Mouse (Mus musculus) gastrocnemius, postnatal 14 days (tissue): ENCODE measurements at regions not wholly inside any gene's neighbourhood (a gene's known extent, or its start where the extent isn't known, plus 50 kb on each side); places are given as distances from the start of the nearest gene placed in this dataset.

ENCODE experiments used
- DNase-seq: peaks from one replicate; pipeline ENCODE4 v3.0.0; 2021; ENCODE audit warnings: mixed read lengths
- intact Hi-C: fragments of 180-260 bp; cut with DNase I; formaldehyde crosslinking; loops from one replicate; pipeline ENCODE4 v1.15.1; 2025; ENCODE audit warnings: low total_unique reads

DNA sequence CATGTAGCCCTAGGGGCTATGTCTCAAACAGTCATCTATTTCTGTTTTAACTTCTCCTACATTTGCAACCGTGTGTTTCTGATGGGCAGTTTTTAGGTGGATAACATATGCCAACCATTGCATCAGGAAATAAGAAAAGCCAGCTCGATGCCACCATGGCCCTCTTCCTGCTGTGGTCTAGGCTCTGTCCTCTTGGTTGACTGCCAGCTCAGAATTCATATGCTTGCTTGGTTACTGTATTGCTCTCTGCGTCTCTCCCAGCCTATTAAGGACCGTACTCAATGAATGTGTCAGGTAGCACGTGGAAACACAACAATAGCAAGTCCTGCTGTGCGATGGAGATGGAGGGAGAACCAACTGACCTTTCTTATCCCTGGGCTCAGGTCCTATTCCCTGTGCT is 174.4 kb upstream of the 9630041A04Rik start:
- no peak for DNase-seq
- intact Hi-C loops = loop anchor here (5.0 to 10.0 kb wide), 2 partner anchors 362 to 670 kb away; no protein-coding TSS in a partner anchor

DNA sequence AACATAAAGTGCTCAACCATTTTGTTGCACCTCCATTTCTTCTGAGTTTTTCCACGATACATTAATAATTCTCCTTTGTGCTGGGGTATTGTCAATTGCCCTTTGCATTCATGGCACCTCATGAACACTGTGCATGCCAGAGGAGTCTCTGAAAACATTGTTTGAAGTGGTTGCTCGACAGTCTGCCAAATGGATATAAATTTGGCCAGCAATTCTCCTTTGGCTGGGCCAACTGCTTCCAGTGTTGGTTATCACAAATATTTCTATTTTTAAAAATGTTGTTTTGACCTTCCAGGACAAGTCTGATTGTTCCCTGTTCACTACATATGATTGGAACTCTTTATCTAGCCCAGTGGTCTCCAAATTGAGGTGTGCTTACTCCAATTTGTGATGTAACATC is 184.1 kb upstream of the 9630041A04Rik start:
- intact Hi-C loops = no loop called here
- no peak for DNase-seq

DNA sequence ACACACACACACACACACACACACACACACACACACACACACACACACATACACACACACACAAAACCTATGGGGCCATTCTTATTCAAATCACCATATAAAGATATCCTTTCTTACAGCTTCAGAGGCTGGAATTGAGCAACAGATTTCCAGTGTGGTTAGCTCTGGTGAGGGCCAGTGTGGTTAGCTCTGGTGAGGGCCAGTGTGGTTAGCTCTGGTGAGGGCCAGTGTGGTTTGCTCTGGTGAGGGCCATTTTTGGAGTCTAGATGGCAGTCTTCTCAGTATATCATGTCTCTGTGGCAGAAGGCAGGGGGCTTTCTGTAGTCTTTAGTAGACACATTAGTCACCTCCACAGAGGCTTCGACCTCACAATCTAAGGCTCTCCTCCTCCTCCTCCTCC is 191.5 kb upstream of the 9630041A04Rik start:
- intact Hi-C loops = no loop called here
- no peak for DNase-seq

DNA sequence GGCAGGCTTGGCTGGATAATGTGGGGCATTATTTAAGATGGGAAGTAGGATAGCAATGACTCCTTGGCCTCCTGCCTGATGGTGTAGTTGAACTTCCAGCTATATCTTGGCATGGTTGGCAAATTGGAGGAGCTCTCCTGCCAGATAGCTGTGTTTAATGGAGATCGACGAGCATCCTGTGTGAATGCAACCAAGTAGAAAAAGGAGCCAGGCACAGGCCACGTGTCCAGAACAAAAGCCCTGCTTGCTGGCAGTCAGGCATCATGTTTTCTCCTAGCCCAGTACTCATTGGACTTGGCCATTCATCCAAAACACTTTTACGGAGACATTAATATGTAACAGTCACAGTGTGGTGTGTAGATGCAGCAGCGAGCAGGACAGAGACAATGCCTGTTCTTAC is 211.8 kb upstream of the 9630041A04Rik start:
- no peak for DNase-seq
- intact Hi-C loops = no loop called here

DNA sequence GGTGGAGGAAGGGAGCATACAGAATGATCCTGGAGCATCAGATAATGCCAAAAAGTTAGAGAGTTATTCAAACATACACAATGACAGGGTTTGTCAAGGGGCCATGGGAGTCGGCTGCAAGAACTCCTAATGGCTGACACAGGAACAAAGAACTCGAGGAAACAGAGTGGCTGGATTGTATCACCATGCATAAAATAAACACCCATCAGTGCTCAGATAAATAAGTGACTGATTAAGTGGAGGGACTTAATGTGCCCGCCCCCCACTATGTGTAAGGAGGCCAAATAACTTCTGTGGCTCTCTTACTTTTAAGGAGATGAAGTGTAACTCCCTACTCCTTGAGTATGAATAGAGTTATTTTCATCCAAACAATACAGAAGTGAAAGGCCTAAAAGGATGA is 220.1 kb upstream of the 9630041A04Rik start:
- intact Hi-C loops = no loop called here
- DNase-seq = no peak

DNA sequence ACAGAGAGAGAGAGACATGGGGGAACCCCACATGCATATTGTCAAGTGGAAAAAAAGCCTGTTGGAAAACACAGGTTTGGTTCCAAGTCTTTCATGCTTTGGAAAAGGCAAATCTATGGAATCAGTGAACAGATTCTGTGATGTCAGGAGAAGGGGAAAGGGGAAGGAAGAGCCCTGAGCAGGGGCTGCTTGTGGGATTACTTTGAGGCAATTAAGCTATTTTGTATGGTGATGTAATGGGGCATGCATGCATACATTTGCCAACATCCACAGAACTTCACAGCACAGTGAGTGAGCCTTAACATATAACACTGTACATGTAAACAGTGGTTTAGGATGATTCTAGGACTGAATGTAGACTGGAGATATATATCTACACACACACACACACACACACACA is 221.0 kb upstream of the 9630041A04Rik start:
- intact Hi-C loops = no loop called here
- no peak for DNase-seq

DNA sequence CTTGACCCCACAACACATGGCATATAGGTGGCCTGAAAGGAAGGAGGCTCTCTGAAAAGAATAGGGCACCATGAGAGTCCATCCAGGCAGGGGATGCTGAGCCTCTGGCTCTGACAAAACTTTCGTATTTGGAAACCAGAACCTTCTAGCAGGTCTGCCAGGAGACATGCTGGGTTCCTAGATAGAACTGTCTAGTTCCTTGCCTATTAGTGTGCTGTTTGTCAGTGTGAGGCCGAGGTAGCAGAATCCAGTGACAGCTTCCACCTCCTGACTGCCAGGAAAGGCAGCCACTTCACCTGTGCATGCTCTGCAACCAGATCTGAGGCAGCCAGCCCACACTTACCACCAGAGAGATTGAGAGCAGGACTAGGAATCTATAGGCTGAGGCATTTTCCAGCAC is 245.4 kb upstream of the 9630041A04Rik start:
- DNase-seq = no peak
- intact Hi-C loops = no loop called here

DNA sequence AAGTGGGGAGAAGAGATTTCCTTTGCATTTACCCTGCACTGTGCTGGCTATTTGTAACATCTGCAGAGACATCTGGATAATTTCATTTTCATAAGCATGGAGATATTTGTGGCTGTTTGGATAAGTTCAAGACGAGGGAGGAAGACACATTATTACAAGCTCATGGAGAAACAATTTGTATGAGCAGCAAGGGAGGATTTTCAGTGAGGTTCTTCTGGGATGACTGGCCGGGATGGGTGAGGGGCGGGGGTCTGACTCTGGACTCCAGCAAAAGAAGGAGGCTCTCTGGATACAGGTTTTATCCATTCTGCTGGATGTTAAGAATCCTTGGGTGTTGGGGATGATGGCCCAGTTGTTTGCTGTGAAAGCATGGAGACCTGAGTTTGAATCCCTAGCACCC is 246.5 kb upstream of the 9630041A04Rik start:
- intact Hi-C loops = no loop called here
- no peak for DNase-seq

DNA sequence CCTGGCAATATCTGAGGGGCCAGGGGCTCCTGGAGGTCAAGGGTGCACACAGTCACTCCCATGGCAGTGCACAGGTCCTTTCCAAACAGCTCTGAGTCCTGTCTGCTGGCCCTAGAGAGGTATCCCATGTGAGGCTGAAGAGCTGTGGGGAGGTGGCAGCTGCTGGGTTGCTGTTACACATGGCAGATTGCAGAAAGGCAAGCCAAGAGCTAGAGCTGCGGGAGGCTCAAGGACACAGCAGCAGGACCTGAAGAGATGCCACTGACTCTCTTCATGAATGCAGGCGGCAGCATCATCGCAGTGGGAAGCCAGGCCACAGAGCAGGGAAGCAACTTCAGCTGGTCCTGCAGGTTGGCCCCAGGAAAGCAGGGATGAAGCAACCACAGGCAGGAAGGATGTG is 247.7 kb upstream of the 9630041A04Rik start:
- intact Hi-C loops = no loop called here
- DNase-seq = no peak

DNA sequence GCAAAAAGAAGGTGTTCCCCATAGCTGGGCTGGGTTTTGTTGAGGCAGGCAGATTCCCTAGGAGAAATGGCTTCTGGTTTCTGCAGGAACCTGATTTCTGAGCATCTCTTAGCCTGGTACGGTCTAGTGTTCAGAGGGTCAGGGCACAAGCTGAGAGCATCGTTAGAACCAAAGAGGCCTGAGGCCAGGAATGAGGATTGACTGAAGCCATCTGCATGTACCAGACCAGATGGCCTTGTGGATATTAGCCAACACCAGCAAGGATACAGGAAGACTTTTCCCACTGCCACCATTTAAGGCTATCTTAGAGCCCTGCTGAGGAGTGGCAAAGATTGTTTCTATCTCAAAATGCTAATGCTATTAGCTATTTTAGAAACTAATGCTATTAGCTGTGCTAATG is 248.2 kb upstream of the 9630041A04Rik start:
- no peak for DNase-seq
- intact Hi-C loops = no loop called here

DNA sequence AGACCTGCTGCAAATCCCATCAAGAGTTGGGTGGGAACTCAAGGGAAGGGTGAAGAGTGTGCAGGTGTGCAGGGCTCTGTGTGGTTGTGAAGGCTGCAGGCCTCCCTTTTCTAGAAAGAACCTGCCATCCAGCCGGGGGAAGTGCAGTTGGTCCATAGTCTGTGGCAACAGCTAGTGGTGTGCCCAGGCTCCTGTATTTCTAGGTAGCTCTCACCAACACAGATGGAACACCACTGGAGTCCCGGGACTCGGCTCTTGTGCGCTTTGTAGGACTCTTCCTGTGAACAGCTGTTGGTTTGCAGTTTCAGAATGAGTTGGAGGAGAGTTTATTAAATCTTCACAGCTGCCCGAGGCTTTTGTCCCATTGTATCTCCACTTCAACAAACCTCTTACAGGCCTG is 248.7 kb upstream of the 9630041A04Rik start:
- intact Hi-C loops = no loop called here
- DNase-seq = no peak

DNA sequence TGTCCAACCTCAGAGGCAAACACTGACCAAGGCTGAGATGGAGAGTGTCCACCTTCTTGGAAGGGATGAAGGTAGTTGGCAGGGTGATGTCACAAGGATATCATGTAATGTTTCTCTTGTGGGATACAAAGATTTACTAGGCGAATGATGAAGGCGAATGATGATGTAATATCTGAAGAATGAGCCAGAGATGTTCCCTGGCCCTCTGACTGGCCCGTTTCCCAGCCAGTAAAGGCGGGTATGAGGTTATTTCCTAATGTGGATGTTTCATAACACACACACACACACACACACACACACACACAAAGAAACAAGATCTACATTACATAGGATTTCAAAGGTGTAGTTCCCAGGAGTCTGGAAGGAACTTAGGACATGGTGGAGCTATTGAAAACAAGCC is 249.1 kb upstream of the 9630041A04Rik start:
- DNase-seq = peak; percentile 16
- intact Hi-C loops = no loop called here

DNA sequence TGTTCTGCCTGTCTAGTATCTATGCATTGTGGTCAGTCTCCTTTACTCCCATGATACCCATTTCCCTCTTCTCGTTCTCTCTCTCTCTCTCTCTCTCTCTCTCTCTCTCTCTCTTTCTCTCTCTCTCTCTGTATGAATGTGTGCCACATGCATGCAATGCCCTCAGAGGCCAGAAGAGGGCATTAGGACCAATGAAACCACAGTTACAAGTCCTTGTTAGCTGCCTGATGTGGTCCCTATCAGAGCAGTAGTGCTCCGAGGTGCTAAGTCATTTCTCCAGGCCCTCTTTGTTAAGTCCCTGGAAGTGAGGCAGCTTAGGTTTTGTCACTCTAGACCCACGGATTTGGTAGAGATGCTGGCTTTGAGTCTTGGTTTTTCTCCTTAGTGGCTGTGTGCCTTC is 250.2 kb upstream of the 9630041A04Rik start:
- DNase-seq = no peak
- intact Hi-C loops = no loop called here

DNA sequence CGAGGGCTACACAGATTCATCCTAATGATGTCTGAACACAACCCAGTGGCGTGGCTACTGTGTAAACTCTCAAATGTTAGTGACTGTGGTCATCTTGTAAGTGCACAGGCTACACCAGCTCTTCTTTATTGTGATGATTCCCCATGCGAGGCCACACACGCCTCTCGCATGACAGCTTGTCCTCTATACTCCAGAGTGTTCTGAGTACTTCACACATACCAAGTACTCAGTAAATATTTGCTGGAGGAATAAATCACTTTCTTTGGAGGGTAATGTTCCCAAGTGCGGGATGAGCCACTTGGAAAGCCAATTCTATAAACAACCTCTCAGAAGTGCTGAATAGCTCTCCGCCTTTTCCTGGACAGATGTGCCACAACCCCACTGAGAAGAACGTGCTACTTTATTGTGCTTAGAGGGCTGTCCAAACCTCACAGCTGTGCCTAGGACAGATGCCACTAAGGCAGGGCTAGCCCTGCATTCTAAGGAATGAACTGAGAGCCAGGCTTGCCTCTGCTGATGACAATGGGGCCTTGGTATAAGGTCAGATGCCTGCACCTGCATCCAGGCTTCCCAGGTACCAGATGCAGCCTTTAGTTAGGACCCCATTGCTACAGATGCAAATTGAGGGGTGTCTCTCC is 250.7 kb upstream of the 9630041A04Rik start:
- intact Hi-C loops = no loop called here
- no peak for DNase-seq

DNA sequence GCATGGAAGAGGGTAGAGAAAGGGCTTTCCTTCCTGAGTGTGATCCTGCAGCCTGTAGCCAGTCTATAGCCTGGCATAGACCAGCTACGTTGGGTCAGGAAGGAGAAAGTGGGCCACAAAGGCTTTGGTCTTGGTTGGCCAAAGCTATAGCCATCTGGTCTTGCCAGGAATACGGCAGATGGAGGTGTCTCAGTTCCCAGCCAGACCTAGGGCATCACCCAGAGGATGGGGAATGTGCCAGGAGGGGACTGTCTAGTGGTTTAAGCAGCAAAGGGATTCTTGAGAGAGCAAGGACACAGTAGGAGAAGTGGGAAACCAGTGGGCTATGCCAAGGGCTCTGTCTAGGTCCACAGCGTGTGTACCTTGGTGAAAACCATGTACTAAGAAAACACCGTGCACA is 251.3 kb upstream of the 9630041A04Rik start:
- intact Hi-C loops = no loop called here
- DNase-seq = no peak

DNA sequence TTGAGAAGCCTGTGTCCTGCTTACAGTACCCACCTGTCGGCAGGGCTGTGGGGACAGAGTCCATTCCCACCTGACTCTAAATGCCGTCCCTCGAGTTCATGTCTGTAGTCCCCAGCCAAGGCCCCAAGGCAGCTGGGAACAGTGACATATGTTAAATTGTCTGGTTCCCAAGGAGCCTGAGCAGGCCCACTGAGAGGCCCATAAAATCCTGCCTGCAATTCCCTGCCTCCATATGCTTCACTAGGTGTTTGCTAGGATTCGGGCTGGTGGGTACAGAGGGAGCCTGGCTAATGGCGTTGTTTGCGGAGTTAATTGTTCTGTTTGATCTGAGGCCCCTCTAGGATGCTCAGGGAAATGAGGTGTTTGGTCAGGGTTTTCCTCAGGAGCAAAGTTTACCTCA is 258.8 kb upstream of the 9630041A04Rik start:
- intact Hi-C loops = no loop called here
- no peak for DNase-seq

DNA sequence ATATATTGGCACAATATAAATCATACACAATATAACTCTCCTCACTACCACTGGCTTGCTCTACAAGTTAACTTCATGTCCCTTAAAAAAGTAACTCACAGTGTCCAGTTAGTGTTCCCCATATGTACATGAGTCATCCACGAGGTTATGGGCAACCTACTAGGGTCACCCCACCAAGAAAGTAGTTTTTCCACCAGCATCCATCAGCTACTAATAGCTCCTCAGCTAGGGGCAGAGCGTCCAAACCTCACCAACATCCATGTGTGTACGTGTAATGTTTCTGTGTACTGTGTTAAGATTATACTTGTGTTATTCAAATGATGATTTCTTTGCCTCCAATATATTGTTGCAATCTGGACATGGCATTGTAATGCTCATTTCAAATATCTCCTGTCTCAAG is 264.7 kb upstream of the 9630041A04Rik start:
- DNase-seq = no peak

DNA sequence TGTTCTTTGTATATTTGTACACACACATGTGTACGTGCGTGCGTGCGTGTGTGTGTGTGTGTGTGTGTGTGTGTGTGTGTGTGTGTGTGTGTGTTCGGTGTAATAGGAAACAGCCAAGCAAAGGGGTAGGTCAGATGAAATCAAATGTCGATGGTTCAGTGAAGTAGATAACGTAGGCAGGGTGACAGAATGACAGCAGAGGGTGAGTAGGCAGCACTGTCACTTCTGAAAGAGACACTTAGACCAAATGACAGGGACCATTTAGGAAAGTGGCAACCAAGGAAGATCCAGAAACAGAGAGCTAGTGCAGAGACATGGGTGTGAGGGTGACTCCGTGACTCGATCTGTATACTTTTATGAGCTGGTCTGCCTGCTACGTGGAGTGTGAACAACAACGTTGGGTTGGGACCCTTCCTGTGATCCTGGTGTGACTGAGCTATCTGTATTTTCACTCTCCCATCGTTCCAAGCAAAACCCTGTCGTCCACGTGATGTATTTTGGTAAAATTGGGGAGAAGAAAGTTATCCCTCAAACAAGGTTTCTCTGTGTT is 266.5 kb upstream of the 9630041A04Rik start:
- intact Hi-C loops = no loop called here
- no peak for DNase-seq

More for the DNA sequence above, 264.7 kb upstream of the 9630041A04Rik start:
- intact Hi-C loops = no loop called here

DNA sequence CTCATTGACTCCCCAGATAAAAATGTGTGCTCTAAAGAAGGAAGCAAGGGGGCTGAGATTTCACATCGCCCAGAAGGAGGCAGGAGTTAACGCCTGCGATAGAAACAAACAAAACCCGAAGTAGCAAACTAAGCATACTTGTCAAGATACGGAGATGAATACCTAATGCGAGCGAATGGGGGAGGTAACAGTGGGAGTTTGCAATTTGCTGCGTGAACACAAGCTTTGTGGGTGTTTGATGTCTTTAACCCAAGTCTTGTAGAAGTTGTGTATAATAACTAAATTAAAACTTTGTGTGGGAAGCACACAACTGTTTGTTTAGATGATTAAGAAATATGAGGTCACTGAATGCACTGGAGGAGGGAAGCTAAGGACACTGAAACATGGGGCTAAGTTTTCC is 269.0 kb upstream of the 9630041A04Rik start:
- intact Hi-C loops = no loop called here

DNA sequence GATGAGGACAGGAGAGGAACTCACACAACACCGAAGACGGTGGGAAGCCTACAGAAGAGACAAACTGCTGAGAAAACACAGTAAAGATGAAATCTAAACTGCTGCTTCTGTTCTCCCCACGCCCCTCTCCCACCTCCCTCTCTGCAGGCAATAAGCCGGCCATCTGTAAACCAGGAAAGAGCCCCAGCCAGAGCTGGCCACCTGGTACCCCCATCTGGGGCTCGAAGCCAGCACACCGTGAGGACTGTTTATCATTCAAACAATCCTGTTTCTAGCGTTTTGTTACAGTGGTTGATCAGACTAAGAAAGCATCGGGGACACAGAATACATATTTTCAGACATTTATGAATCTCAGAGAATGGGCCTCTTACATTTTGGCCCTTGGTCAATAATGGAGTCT is 270.0 kb upstream of the 9630041A04Rik start:
- intact Hi-C loops = no loop called here
- DNase-seq = no peak

More for the DNA sequence above, 269.0 kb upstream of the 9630041A04Rik start:
- DNase-seq = no peak

DNA sequence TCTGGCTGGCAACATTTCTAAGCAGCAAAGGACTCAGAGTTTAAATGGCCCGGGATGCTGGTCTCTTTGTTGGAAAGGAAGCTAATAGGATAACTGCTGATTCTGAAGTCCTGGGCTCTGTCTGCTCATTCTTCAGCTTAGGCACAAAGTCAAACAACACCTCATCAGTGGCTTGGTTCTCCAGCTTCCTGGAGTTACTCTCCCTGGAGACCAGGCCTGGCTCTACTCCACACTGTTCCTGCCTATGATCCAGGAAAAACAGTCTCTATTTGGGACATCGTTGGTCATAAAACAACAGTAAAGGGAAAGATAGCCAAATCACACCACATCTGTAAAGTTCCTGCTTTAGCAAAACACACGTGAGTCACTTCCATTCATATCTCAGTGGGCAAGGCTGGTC is 271.3 kb upstream of the 9630041A04Rik start:
- intact Hi-C loops = no loop called here
- DNase-seq = peak; percentile 81

DNA sequence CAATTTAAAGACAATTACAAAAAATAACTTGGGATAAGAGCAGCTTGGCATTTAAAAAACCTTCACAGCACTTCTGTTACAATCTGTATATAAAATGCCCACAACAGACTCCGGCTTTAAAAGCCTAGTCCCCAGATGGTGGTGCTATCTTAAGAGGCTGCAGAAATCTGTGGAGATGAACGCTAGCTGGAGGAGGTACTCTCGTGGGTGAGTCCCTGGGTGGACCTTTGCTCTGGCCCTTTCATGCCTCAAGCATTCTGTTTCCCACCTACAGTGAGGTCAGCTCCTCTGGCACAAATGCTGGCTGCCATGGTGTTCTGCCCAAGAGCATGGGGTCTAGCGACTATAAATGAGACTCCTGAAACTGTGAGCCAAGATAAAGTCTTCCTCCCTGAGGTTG is 280.6 kb upstream of the 9630041A04Rik start:
- DNase-seq = no peak
- intact Hi-C loops = no loop called here
